Mouse (Mus musculus): ENCODE measurements around the gene Caln1. TPM values are rescaled to one million over a fixed set of nuclear protein-coding genes. Genes with fewer than 3 reads are reported as not detected.
A peak's percentile ranks its signal among the peaks of the same experiment; 100 is the strongest.

Caln1 gene
- polyA plus RNA-seq, 1 experiment from 2014 or later = 0.10 TPM

GRCm38 (mm10) chr5:130344999-130345398 is 24.3 kb upstream of the Caln1 start:
- no peaks in the 10 kb centered on the region for H3K9me3 ChIP-seq
- no peak for ATAC-seq
- H3K27me3 ChIP-seq (replicated peaks) = no peaks in the 10 kb centered on the region
- H3K4me3 ChIP-seq (replicated peaks) = no peak overlapping the region
- no peak overlapping the region for H3K4me2 ChIP-seq (replicated peaks)
- H3K36me3 ChIP-seq = peaks cover 8% of the 10 kb centered on the region
- no peak overlapping the region for H3K9ac ChIP-seq
- H3K4me1 ChIP-seq (replicated peaks) = no peaks in the 10 kb centered on the region
- WGBS = 89% methylated on average over 7 of the region's 7 CpGs
- no peak overlapping the region for H3K27ac ChIP-seq

- Histone ChIP-seq H3K27ac (no peak overlapping the region), H3K9me3 (no peaks in the 10 kb centered on the region), H3K4me2 (replicated peaks) (no peak overlapping the region), H3K4me1 (replicated peaks) (no peaks in the 10 kb centered on the region), H3K36me3 (peaks cover 4% of the 10 kb centered on the region; the same call in 1 of the 2 replicates), H3K9ac (no peak overlapping the region), H3K27me3 (replicated peaks) (no peaks in the 10 kb centered on the region), H3K4me3 (replicated peaks) (no peak overlapping the region)
- WGBS = 82% methylated on average over 2 of the region's 2 CpGs
- ATAC-seq = no peak
Measured at GRCm38 (mm10) chr5:130345871-130346270, 23.4 kb upstream of the Caln1 start.

GRCm38 (mm10) chr5:130355223-130355622 is 14.0 kb upstream of the Caln1 start:
- WGBS = 52% methylated on average over 7 of the region's 7 CpGs
- H3K4me2 ChIP-seq (replicated peaks) = no peak overlapping the region
- no peak overlapping the region for H3K4me3 ChIP-seq (replicated peaks)
- no peaks in the 10 kb centered on the region for H3K27me3 ChIP-seq (replicated peaks)
- H3K9ac ChIP-seq = no peak overlapping the region
- H3K9me3 ChIP-seq = no peaks in the 10 kb centered on the region
- ATAC-seq = no peak
- H3K27ac ChIP-seq = no peak overlapping the region
- no peaks in the 10 kb centered on the region for H3K36me3 ChIP-seq
- H3K4me1 ChIP-seq (replicated peaks) = no peaks in the 10 kb centered on the region

- 69% methylated on average over 4 of the region's 4 CpGs for WGBS
- no peaks in the 10 kb centered on the region for H3K27me3 ChIP-seq (replicated peaks)
- no peaks in the 10 kb centered on the region for H3K36me3 ChIP-seq
- no peak overlapping the region for H3K4me2 ChIP-seq (replicated peaks)
- H3K27ac ChIP-seq = no peak overlapping the region
- no peak overlapping the region for H3K4me3 ChIP-seq (replicated peaks)
- no peaks in the 10 kb centered on the region for H3K9me3 ChIP-seq
- no peak for ATAC-seq
- H3K9ac ChIP-seq = no peak overlapping the region
- no peaks in the 10 kb centered on the region for H3K4me1 ChIP-seq (replicated peaks)
Measured at GRCm38 (mm10) chr5:130363111-130363510, 6.1 kb upstream of the Caln1 start.

GRCm38 (mm10) chr5:130363773-130364172 is 5.5 kb upstream of the Caln1 start:
- WGBS = 25% methylated on average over 3 of the region's 3 CpGs
- Histone ChIP-seq H3K27ac (no peak overlapping the region), H3K27me3 (replicated peaks) (no peaks in the 10 kb centered on the region), H3K4me1 (replicated peaks) (no peaks in the 10 kb centered on the region), H3K36me3 (no peaks in the 10 kb centered on the region), H3K4me3 (replicated peaks) (no peak overlapping the region), H3K4me2 (replicated peaks) (no peak overlapping the region), H3K9me3 (no peaks in the 10 kb centered on the region), H3K9ac (no peak overlapping the region)
- no peak for ATAC-seq

GRCm38 (mm10) chr5:130368236-130368635 is 1.0 kb upstream of the Caln1 start:
- Histone ChIP-seq H3K9ac (no peak overlapping the region), H3K4me2 (replicated peaks) (no peak overlapping the region), H3K36me3 (no peaks in the 10 kb centered on the region), H3K9me3 (no peaks in the 10 kb centered on the region), H3K27me3 (replicated peaks) (no peaks in the 10 kb centered on the region), H3K4me3 (replicated peaks) (no peak overlapping the region), H3K27ac (no peak overlapping the region), H3K4me1 (replicated peaks) (no peaks in the 10 kb centered on the region)
- 78% methylated on average over 6 of the region's 6 CpGs for WGBS
- ATAC-seq = no peak

GRCm38 (mm10) chr5:130375411-130375810 is 6.2 kb downstream of the Caln1 start:
- H3K9ac ChIP-seq = no peak overlapping the region
- no peaks in the 10 kb centered on the region for H3K4me1 ChIP-seq (replicated peaks)
- 87% methylated on average over 3 of the region's 3 CpGs for WGBS
- no peak overlapping the region for H3K4me2 ChIP-seq (replicated peaks)
- no peak overlapping the region for H3K4me3 ChIP-seq (replicated peaks)
- ATAC-seq = no peak
- H3K36me3 ChIP-seq = no peaks in the 10 kb centered on the region
- no peaks in the 10 kb centered on the region for H3K9me3 ChIP-seq
- no peak overlapping the region for H3K27ac ChIP-seq
- H3K27me3 ChIP-seq (replicated peaks) = no peaks in the 10 kb centered on the region

GRCm38 (mm10) chr5:130384222-130384912 is 15.1 kb downstream of the Caln1 start, which contains the start of gene A330070K13Rik:
Gene A330070K13Rik, minus strand, starts transcription at chr5:130384631.
- no peak within 1 kb of the TSS for H3K4me3 ChIP-seq (replicated peaks)
- H3K27me3 ChIP-seq (replicated peaks) = no peaks in the 10 kb centered on the region
- ATAC-seq = no peak
- no peak within 1 kb of the TSS for H3K27ac ChIP-seq
- no peaks in the 10 kb centered on the region for H3K4me1 ChIP-seq (replicated peaks)
- WGBS = 9% methylated on average over 13 of the region's 13 CpGs
- H3K9ac ChIP-seq = no peak within 1 kb of the TSS
- H3K9me3 ChIP-seq = no peaks in the 10 kb centered on the region
- no peaks in the 10 kb centered on the region for H3K36me3 ChIP-seq
- H3K4me2 ChIP-seq (replicated peaks) = peak within 1 kb of the TSS; percentile 22; the same call in 1 of the 2 replicates

- no peak for ATAC-seq
- Histone ChIP-seq H3K9me3 (no peaks in the 10 kb centered on the region), H3K36me3 (no peaks in the 10 kb centered on the region), H3K27me3 (replicated peaks) (no peaks in the 10 kb centered on the region), H3K4me2 (replicated peaks) (no peak overlapping the region), H3K4me3 (replicated peaks) (no peak overlapping the region), H3K4me1 (replicated peaks) (no peaks in the 10 kb centered on the region), H3K27ac (no peak overlapping the region), H3K9ac (no peak overlapping the region)
- 65% methylated on average over 7 of the region's 7 CpGs for WGBS
Measured at GRCm38 (mm10) chr5:130386418-130386817, 17.2 kb downstream of the Caln1 start.

- 51% methylated on average over 8 of the region's 8 CpGs for WGBS
- no peaks in the 10 kb centered on the region for H3K36me3 ChIP-seq
- no peak for ATAC-seq
- H3K9ac ChIP-seq = no peak overlapping the region
- H3K27me3 ChIP-seq (replicated peaks) = no peaks in the 10 kb centered on the region
- no peaks in the 10 kb centered on the region for H3K4me1 ChIP-seq (replicated peaks)
- H3K9me3 ChIP-seq = no peaks in the 10 kb centered on the region
- no peak overlapping the region for H3K4me3 ChIP-seq (replicated peaks)
- H3K27ac ChIP-seq = no peak overlapping the region
- H3K4me2 ChIP-seq (replicated peaks) = no peak overlapping the region
Measured at GRCm38 (mm10) chr5:130393618-130394355, 24.5 kb downstream of the Caln1 start.

GRCm38 (mm10) chr5:130394386-130394785 is 25.1 kb downstream of the Caln1 start:
- no peaks in the 10 kb centered on the region for H3K27me3 ChIP-seq (replicated peaks)
- H3K4me3 ChIP-seq (replicated peaks) = no peak overlapping the region
- H3K27ac ChIP-seq = no peak overlapping the region
- no peak overlapping the region for H3K4me2 ChIP-seq (replicated peaks)
- H3K4me1 ChIP-seq (replicated peaks) = no peaks in the 10 kb centered on the region
- no peaks in the 10 kb centered on the region for H3K36me3 ChIP-seq
- H3K9me3 ChIP-seq = no peaks in the 10 kb centered on the region
- H3K9ac ChIP-seq = no peak overlapping the region
- WGBS = 73% methylated on average over 8 of the region's 8 CpGs
- ATAC-seq = no peak

- ATAC-seq = no peak
- 59% methylated on average over 6 of the region's 6 CpGs for WGBS
- no peak overlapping the region for H3K27ac ChIP-seq
Measured at GRCm38 (mm10) chr5:130395142-130395541, 25.9 kb downstream of the Caln1 start.

More at GRCm38 (mm10) chr5:130395142-130395541, 25.9 kb downstream of the Caln1 start:
- Histone ChIP-seq H3K36me3 (no peaks in the 10 kb centered on the region), H3K27me3 (replicated peaks) (no peaks in the 10 kb centered on the region), H3K9ac (no peak overlapping the region), H3K4me2 (replicated peaks) (no peak overlapping the region), H3K4me1 (replicated peaks) (no peaks in the 10 kb centered on the region), H3K9me3 (no peaks in the 10 kb centered on the region), H3K4me3 (replicated peaks) (no peak overlapping the region)

All from intestine, embryonic 15.5 days (tissue).